Mouse (Mus musculus): Measurements from ENCODE around the gene Bod1. TPM values are rescaled to one million over a fixed set of nuclear protein-coding genes. Genes with fewer than 3 reads are reported as not detected.

Bod1 gene
- 186 and 199 TPM in 2 replicates for polyA plus RNA-seq (2012; rRNA removed)

GRCm38 (mm10) chr11:31671354-31672169 is at the start of gene Bod1:
Bod1 (minus strand) TSS chr11:31671885.

Other genes starting within 250 kb of the Bod1 start
- gene Cpeb4, start 200.3 kb upstream of the Bod1 start, polyA plus RNA-seq (2012; rRNA removed) = 40.6 and 43.1 TPM in 2 replicates